Comparison of ENCODE assay signal across 13 mouse cellular contexts in genomic region chr4:148404748-148405147, GRCm38 (mm10). TPM values are rescaled to one million over a fixed set of nuclear protein-coding genes. Genes with fewer than 3 reads are reported as not detected.
DNase-seq lines count a peak whose midpoint lies in the region; ATAC-seq and TF ChIP-seq lines count a peak whose summit lies in the region.
"Had no signal": no experiment of that assay in that cellular context is flagged by ENCODE, and none has a peak within 500 bp of the region (broad histone marks: within the 10 kb centered on the region; RNA-seq: fewer than 3 reads in every experiment).

No protein-coding gene starts in this region.

- H3K9ac ChIP-seq in kidney, embryonic 16.5 days (replicated peaks; ENCODE audit: low read length) = no peak overlapping the region; the same call in 1 of the 2 replicates
- H3K9ac ChIP-seq in hindbrain, embryonic 14.5 days = no peak overlapping the region
- H3K9ac ChIP-seq: liver, embryonic 13.5 days had no signal

- H3K79me2 ChIP-seq in myocyte (ENCODE audit: control insufficient read depth, insufficient read depth) = no peaks in the 10 kb centered on the region

- no peak overlapping the region for H3K27ac ChIP-seq in kidney, embryonic 16.5 days (ENCODE audit: low read length)
- H3K27ac ChIP-seq in hindbrain, embryonic 14.5 days = peak overlapping the region; percentile 20; the same call in 1 of the 2 replicates
- H3K27ac ChIP-seq: liver, embryonic 13.5 days had no signal

- peak overlapping the region; percentile 1; the same call in 1 of the 2 replicates for H3K4me3 ChIP-seq in kidney, embryonic 16.5 days (ENCODE audit: low read length)
- no peak overlapping the region for H3K4me3 ChIP-seq in hindbrain, embryonic 14.5 days (replicated peaks; ENCODE audit: low read length)
- H3K4me3 ChIP-seq in myocyte = no peak overlapping the region
- H3K4me3 ChIP-seq: liver, embryonic 13.5 days had no signal

- 2% methylated on average over 11 of the region's 11 CpGs for WGBS in kidney, embryonic 16.5 days
- 8% methylated on average over 11 of the region's 11 CpGs for WGBS in hindbrain, embryonic 14.5 days

- H3K27me3 ChIP-seq in kidney, embryonic 16.5 days (ENCODE audit: insufficient read depth, low read length) = peaks cover 51% of the 10 kb centered on the region
- H3K27me3 ChIP-seq in hindbrain, embryonic 14.5 days (ENCODE audit: control insufficient read depth, insufficient read depth, low read length) = peaks cover 15% of the 10 kb centered on the region; the same call in 1 of the 2 replicates
- peaks cover 63% of the 10 kb centered on the region for H3K27me3 ChIP-seq in myocyte (ENCODE audit: control insufficient read depth, insufficient read depth, insufficient read length)

- ATAC-seq in kidney, embryonic 16.5 days (ENCODE audit: low FRiP score, low TSS enrichment) = no peak
- ATAC-seq in hindbrain, embryonic 14.5 days (ENCODE audit: low FRiP score) = no peak

- TF ChIP-seq POLR2A in myocyte (IDR thresholded peaks at IDR 0.05; ENCODE audit: insufficient read length, low read depth) = no peak

- H3K9me3 ChIP-seq in kidney, embryonic 16.5 days (ENCODE audit: low read length) = no peaks in the 10 kb centered on the region
- no peaks in the 10 kb centered on the region for H3K9me3 ChIP-seq in hindbrain, embryonic 14.5 days (ENCODE audit: control insufficient read depth, low read length)
- H3K9me3 ChIP-seq: G1E; liver, embryonic 13.5 days had no signal

- H3K36me3 ChIP-seq in kidney, embryonic 16.5 days (ENCODE audit: insufficient read depth, low read length) = no peaks in the 10 kb centered on the region
- no peaks in the 10 kb centered on the region for H3K36me3 ChIP-seq in hindbrain, embryonic 14.5 days (replicated peaks; ENCODE audit: control insufficient read depth, insufficient read depth)
- no peaks in the 10 kb centered on the region for H3K36me3 ChIP-seq in myocyte (ENCODE audit: control insufficient read depth, insufficient read depth)
- H3K36me3 ChIP-seq: G1E; liver, embryonic 13.5 days had no signal

- peaks cover 24% of the 10 kb centered on the region for H3K4me1 ChIP-seq in kidney, embryonic 16.5 days (ENCODE audit: insufficient read depth, low read length)
- H3K4me1 ChIP-seq in hindbrain, embryonic 14.5 days (replicated peaks; ENCODE audit: control insufficient read depth, insufficient read depth, low read length) = peaks cover 42% of the 10 kb centered on the region
- H3K4me1 ChIP-seq: liver, embryonic 13.5 days had no signal

- no peak overlapping the region for H3ac ChIP-seq in myocyte (ENCODE audit: control insufficient read depth, insufficient read length)

- peak; percentile 46 for DNase-seq in embryo, embryonic 10 days (ENCODE audit: low spot score)
- DNase-seq in embryo, embryonic 9.5 days (ENCODE audit: extremely low spot score) = no peak
- no peak for DNase-seq in kidney, postnatal 25 days
- DNase-seq in hindbrain, embryonic 14.5 days (ENCODE audit: low spot score) = no peak
- no peak for DNase-seq in adrenal gland, adult (ENCODE audit: inconsistent age in 2 of 2, low spot score in 1 of 2)
- no peak for DNase-seq in lung, postnatal 25 days (ENCODE audit: low spot score)
- DNase-seq: heart, postnatal 14 days; liver, embryonic 13.5 days; lung, postnatal 4 days; thymus, postnatal 36 days had no signal

- peak overlapping the region; percentile 35 for H3K4me2 ChIP-seq in kidney, embryonic 16.5 days (replicated peaks; ENCODE audit: low read depth, low read length)
- H3K4me2 ChIP-seq in hindbrain, embryonic 14.5 days (replicated peaks) = peak overlapping the region; percentile 13; the same call in 1 of the 2 replicates
- H3K4me2 ChIP-seq in myocyte (ENCODE audit: low read depth) = no peak overlapping the region
- H3K4me2 ChIP-seq: liver, embryonic 13.5 days had no signal

TF ChIP-seq in myocyte, 11 proteins besides CTCF, POLR2A, EP300 and RAD21:
- TF ChIP-seq REST (IDR thresholded peaks at IDR 0.05; ENCODE audit: insufficient read depth, insufficient read length) = no peak
- peak in 2 of 3 experiments; percentile 7 to 50 for TF ChIP-seq MYOD1 (IDR thresholded peaks at IDR 0.05; ENCODE audit: control insufficient read depth in 1 of 3, insufficient read length in 2 of 3, low read depth in 2 of 3)

RNA-seq across cellular contexts. Expression of gene Ubiad1, which starts 39.8 kb away (rescaled TPM):
- 32.7 and 33.1 TPM in 2 replicates for polyA plus RNA-seq in kidney, embryonic 16.5 days (2015; fragmentation: Nextera tagmentation; extraction: Ambion mirVana)
- 12.2 and 13.4 TPM in 2 replicates for polyA plus RNA-seq in hindbrain, embryonic 14.5 days (2014; fragmentation: Nextera tagmentation; extraction: Ambion mirVana)
- 22.6 TPM for polyA plus RNA-seq in myocyte (2012; fragmentation: generic; extraction: Trizol)

RNA-seq across cellular contexts. Expression of gene Mtor, which starts 43.7 kb away (rescaled TPM):
- 16.3 and 18.8 TPM in 2 replicates for polyA plus RNA-seq in kidney, embryonic 16.5 days (2015; fragmentation: Nextera tagmentation; extraction: Ambion mirVana)
- polyA plus RNA-seq in hindbrain, embryonic 14.5 days (2014; fragmentation: Nextera tagmentation; extraction: Ambion mirVana) = 30.2 and 36.1 TPM in 2 replicates
- polyA plus RNA-seq in myocyte (2012; fragmentation: generic; extraction: Trizol) = 29.7 TPM
